Mouse (Mus musculus) frontal cortex, adult (tissue): ENCODE measurements around the gene Olfr986.
A peak's percentile ranks its signal among the peaks of the same experiment; 100 is the strongest.
"Not testable (repeated sequence)": the region's sequence is repeated elsewhere in the genome, so short reads cannot be mapped to it uniquely, and the experiment has no call there.

ENCODE experiments used
- ATAC-seq: cut with Nextera tagmentation; 2 replicates; pipeline ENCODE4 v1.9.2; 2017; ENCODE audit warnings: mild to moderate bottlenecking, moderate library complexity, mixed read lengths; ENCODE audit not compliant: low TSS enrichment

Gene Olfr986

DNA sequence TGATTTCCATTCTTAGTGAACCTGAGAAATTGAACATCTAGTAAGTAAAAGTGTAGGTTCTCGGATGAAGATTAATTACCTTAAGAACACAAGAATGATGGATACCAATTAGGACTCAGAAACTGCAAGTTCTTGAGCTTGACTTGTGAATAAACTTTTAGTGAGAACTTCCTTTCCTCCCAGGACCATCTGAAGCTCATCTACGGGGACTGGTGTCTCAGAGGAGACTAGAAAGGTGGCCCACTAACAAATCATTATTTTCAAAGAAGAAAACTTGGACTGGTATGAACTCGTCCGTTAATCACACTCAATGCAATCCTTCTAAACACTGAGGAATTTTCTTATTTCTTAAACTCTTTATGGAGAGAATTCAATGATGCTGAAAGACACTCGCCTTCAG, at the start of gene Olfr986:
Gene Olfr986, plus strand, starts transcription at position 301 of the 400 bp plus-strand sequence.
- ATAC-seq, result no peak

DNA sequence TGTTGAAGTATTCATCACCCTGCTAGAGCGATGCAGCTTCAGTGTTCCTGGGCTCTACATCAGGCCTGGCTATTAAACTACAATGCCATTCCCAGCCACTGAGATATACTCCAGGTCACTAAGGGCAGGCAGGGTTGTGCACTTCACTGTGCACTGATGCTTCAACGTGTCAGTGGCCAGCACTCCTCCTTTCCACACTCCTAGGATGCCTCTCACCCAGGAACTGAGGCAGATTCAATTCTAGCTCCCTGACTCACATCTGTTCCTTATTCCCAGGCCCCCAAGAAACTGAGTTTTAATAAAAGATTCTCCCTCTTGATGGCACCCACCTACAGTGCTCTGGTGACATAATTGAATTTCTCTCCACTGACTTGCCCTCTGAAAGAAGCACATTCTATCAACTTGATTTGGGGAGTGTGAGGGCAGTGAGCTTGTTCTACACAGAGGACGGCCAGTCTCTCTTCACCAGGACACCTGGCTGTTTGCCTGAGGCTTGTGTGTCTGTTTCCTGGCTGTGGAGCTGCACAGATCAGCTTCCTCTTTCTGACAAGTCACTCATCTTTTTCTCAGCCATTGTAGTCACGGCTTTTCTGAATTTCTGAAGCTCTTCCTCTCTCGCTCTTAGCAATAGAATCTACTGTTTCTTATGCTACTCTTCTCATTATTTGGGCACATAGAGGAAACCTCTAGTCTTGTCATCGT, 43.6 kb upstream of the Olfr986 start:
- no peak for ATAC-seq

DNA sequence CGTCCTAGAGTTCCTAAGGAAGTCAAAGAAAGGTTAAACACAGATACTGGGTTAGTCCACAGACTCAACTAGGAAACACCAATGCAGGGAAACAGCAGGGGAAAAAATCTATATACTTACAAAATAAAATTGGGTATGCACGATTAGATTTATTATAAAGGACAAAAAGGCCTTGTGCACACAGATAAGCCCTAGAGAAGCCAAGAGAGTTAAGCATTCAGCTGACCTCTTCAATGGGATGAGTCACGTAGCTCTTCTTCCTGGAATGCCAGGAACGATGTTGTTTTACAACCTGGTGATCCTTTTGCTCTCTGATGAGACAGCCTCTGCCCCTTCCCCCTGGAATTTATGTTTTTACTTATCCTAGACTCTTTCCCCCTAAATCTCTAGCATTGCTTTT, 41.2 kb upstream of the Olfr986 start:
- no peak for ATAC-seq

DNA sequence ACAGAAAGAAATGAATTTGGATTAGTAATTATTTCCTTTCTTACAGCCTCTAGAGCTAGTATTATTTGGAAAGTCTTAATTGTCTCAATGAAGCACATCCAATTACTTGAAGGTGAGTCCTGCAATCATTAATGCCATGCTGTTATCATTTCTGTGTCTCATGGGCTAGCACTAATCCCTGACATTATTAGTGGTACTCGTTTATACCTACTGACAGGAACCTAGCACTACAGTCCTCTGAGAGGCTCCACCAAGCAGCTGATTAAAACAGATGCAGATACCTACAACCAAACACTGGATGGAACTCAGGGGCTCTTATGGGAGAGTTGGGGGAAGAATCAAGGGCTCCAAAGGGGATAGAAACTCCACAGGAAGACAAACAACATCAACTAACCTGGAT, 39.2 kb upstream of the Olfr986 start:
- ATAC-seq, result no peak

DNA sequence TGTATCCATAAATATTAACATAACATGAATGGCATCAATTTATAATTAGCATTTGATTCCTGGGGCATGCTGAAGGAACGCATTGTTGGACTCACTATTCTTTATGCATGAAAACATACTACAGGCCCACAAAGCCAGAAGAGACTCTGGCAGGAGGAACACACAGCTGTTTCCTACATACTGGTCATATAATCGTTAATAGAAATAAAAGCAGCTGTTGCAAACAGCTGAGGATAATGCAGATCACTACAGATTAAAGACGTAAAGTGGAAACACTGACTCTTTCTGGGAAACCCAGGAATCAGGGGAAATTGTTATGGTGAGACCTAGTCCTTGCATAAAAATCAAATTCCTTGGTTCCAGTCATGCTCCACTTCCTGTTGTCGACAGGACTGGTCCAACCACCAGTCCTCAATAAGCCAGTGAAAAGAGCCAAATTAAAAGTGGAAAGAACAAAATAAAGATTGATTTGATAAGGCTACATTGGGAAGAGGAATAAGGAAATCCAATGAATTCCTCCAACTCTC, 25.5 kb upstream of the Olfr986 start:
- no peak for ATAC-seq

DNA sequence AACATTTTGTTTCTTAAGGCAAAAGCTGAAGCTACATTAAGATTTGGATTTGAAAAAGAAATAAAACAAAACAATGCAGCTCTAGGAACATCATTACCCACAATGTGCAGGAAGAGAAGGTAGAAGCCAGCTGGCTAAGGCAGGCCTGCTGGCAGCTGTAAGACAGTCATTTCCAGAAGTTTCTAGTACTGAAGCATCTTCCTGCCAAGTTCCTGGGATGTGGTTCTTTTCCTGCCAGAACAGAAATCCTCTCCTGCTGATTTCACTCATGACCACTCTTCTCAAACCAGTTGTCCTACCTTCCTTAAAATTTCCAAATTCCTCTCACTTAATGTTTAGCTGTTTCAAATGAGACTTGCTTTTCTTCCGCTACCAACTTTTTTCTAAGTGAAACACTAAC, 14.3 kb upstream of the Olfr986 start:
- ATAC-seq, result no peak

DNA sequence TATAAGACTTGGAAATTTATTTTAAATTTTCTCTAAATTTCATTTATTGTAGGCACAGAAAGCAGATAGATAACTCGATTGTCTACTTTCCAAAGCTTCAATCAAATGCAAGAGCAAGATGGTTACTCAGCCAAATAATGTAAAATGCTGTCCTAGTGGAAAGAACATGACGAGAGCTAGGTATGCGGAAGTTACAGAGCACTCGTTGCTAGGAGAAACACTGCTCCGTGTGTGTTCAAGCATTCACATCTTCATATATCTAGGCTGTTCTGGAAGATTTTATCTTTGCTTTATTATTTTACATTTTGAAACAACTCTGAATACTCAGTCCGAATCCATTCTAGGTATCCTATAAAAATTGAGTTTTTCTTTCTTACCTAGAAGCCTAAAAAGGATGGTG, 3.7 kb upstream of the Olfr986 start:
- ATAC-seq, result no peak

DNA sequence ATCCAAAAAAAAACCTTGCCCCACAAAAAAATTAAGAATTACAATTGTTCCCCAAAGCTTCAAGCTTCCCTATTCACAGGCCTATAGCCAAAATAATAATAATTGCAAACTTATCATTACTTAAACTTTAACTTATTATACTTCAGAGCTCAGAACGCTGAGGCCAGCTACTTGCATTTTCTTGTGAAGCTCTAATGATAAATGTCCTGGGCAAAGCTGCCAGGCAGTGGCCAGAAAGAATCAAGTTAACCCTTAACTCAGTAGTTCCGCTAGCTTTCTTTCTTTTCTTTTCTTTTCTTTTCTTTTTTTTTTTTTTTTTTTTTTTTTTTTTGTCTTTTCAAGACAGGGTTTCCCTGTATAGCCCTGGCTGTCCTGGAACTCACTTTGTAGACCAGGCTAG, 4.4 kb downstream of the Olfr986 start:
- not testable (repeated sequence) for ATAC-seq

DNA sequence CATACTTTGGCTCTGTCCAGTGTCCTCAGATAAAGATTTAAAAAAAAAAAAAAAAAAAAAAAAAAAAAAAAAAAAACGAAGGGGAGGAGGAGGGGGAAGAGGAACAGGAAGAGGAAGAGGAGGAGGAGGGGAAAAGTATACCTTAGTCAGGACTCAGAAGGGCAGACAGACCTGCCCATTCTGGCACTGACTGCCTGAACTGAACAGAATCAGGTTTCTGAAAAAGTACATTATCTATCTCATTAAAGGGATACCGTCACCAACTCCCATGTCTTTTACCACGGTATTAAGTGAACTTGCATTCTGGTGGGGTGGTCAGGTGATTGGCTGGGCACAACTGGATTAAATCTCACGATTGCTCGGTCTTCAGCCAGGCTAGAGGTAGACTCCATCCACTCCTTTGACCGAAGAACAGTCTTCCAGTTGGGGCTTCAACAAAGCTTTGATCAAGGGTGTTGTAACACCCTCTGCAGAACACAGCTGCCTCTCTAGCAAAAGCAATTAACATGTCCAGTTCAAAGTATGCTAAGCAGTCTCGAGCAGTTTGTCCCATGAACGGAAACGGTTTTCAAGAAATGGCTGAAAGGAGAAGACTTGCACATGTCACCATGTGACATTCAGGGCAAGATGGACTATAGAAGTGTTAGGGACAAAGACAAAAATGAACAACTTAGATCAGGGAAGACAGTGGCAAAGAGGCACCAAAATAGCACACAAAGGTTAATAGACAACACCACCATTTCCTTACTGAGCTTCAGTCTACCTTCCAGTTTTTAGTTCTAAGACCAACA, 10.6 kb downstream of the Olfr986 start:
- ATAC-seq, result no peak

DNA sequence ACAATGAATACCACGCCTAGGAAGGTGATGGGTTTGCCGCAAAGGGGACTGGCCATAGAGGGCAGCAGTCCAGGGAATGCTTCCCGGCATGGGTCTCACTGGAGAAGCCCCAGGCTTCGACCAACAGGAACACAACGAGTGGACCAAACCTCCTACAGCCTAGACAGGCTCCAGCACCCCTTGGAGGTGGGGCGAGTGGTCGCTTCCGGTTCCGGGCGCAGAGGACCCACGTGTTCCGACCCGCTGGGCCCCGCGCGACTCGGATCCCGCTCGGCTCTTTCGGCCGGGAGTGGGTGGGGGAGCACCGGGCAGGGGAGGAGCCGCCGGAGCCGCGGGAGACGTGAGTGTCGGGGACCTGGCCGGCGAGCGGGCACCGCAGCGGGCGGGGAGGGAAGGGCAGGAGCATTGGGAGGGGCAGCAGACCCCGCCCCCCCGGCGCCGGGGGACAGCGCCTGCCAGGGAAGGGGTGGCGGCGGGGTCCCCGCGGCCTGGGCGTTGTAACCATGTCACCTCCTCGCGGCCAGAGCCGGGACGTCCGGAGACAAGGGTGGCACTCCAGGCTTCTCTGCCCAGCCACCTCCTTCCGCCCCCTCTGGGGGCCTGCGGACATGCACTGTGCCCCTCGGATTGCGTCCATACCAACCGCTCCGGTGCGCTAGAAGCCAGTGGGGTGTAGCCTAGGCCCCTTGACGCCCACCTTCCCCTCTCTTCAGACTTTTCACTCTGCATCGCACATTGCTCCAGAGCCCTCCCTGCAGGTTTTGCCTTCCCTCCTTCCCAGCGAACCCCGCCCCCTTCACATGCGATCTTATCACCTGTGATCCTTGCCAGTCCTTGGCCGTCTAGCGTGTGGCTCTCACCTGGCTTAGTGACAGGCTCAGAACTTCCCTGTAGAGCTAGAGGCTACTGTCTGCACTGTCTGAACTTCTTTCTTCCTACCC, 11.6 kb downstream of the Olfr986 start, which contains the start of gene Zfp202:
Gene Zfp202, plus strand, starts transcription at position 219 of the 941 bp plus-strand sequence.
- ATAC-seq, result peak; percentile 98

DNA sequence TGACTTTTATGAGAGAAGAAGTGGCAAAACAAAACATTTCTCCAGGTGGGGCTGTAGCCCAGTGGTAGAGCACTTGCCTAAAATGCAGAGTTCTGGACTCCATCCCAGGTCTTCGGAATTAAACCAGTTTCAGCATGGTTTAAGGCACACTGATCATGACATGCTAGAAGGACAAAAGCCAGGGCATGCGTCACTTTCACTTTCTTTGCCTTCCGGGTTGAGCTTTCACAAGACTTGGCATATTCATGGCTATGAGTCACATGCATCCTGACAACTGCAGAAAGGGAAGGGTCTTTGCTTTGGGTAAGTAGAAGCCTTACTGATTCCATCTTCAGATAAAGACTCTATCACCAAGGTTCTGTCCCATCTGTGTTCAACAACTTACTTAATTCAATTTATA, 15.3 kb downstream of the Olfr986 start:
- ATAC-seq, result no peak

DNA sequence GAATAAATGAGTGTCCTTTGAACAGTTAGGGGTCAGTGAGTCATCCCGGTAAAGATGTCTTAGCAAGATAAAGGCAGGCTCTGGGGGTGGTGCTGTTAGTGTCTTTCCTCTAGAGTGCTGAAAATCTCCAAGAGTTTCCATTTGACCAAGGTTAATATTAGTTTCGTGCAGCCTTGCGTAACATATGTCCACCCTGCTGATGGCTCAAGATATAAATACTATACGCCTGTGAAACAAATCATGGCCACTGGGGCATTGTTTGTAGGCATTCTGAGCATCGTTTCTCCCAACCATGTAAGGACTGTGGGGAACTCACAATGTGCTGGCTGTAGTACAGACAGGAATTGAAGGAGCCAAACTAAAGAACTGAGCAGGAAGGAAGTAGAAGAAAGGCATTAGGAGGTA, 25.8 kb downstream of the Olfr986 start:
- no peak for ATAC-seq

DNA sequence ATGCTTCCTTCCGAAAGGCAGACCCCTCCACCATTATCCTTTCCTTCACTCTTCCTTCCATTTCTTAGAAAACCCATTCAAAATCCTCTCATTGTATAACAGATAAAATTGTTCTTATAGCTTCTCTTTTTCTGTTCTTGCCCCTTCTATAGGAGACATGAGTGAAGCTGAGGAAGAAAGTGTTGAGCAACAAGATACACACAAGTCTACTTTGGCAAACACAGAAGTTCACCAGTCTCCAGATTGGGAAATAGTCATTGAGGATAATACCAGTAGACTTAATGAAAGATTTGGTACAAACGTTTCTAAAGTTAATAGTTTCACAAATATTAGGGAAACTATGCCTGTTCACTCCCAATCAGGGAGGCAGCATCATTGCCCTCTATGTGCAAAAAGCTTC, 30.0 kb downstream of the Olfr986 start:
- no peak for ATAC-seq

DNA sequence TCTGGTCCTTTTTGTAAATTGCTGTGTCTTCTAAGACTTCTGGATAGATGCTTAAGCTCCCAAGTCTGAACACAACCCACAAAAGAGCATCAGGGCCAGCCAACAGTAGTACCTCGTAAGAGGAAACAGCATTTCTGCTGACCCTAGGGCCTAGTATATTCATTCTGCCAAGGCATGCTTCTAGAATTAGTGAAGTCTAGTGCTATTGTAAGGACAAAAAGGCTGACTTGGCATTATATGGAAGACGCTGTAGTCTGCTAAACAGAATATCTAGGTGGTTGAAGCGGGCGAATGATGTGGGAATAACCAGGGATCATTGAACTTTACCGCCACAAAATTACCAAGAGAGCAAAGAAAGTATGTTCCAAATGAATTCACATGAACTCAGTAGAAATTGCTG, 33.3 kb downstream of the Olfr986 start:
- no peak for ATAC-seq

DNA sequence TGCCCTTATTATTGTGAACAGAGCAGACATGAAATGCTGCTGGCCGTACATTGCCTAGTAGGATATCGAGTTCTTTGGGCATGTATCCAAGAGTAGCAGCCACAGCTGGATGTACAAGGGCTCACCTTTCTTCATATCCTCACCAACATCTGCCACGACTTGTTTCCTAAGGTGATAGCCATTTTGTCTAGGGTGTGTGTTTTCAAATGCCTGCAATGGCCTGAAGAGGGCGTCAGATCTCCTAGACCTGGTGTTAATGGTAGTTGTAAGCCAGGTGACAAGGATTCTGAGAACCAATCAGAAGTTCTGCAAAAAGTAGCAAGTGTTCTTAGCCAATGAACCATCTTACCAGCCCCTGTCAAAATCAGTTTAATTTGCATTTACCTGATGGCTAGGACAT, 35.9 kb downstream of the Olfr986 start:
- ATAC-seq, result no peak

DNA sequence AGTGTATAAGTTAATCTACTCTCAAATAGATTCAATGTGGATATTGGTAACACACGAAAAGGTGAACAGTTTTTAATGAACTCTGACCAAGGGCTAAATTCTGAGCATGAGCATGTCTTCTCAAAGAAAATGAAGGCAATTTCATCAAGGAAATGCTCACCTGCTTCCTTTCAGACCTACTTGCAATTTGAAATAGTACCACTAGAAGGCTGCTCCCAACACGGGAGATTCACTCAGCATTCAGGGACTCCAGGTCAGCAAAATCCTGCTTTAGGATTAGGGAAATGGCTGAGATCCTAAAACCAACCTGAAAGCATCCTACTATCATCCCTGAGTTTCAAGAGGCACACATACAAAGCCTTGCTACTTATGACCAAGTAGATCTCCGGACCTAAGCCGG, 43.6 kb downstream of the Olfr986 start:
- no peak for ATAC-seq

DNA sequence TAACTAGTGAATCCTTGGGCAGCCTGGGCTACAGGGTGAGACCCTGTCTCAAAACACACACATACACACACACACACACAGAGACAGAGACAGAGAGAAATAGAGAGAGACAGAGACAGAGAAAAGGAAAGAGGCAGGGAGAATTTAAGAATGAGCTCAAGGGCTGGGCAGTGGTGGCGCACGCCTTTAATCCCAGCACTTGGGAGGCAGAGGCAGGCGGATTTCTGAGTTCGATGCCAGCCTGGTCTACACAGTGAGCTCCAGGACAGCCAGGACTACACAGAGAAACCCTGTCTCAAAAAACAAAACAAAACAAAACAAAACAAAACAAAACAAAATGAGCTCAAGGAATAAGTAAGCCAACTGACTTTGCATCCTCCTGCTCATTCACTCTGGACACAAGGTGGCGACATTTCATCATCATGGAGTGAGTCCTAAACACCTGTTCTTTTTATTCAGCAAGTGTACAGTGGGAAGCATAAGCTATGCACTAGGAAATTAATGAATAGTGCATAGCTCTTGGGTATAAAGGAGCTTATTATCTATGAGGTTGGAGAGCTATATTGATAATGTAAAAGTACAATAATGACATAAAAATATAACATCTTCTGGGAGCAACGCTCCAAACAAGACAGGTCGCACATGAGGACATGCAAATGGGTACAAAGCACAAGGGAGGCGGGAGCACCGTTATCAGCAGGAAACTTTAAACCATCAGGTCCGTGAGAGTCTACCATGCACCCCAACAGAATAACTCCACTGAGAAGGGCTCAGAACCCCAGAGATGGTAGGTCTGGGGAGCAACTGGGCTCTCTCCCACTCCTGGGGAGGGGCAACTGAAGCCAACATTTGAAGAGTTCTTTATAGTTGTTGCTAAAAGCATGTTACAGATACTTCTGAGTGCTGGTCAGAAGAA, 47.4 kb downstream of the Olfr986 start:
- peak; percentile 86 for ATAC-seq

DNA sequence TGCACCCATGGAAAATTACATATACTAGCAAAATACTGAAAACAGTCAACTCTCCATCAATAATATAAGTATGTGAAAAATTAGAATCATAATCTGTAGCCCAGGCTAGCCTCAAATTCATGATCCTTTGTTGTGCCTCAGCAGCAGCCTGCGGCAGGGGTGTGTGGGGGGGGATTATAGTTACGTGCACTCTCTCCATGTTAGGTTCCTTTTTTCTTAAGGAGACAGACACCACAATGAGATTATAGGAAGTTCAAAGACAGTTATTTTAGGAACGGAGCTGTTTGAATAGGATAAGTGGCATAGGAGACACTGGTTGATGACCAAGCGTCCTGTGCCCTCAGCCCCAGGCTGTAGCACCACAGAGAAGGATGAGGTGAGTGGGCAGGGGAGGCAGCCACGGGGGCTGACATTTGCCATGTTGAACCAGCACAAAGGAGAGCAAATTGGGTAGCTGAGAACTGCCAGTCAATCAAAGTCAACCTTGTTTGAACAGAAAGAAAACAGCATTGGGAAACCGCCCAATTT, 48.1 kb downstream of the Olfr986 start:
- ATAC-seq, result no peak

DNA sequence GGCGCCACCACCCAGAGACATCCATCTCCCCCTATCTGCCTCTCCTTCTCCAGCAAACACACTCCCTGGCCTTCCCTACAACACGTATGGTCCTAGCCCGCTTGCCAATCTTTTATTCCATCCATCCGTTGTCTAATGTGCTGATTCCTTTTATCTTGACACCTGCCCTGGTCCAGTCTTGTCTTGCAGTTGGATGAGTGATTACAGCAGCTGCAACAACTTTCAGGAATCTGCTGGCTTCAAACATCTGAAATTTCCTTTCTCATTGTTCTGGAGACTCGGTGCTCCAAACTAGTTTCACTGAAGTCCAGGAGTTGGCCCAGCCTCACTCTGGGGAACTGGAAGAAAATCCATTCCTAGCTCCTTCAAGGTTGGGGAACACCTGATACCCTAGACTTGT, 48.8 kb downstream of the Olfr986 start:
- ATAC-seq, result no peak

DNA sequence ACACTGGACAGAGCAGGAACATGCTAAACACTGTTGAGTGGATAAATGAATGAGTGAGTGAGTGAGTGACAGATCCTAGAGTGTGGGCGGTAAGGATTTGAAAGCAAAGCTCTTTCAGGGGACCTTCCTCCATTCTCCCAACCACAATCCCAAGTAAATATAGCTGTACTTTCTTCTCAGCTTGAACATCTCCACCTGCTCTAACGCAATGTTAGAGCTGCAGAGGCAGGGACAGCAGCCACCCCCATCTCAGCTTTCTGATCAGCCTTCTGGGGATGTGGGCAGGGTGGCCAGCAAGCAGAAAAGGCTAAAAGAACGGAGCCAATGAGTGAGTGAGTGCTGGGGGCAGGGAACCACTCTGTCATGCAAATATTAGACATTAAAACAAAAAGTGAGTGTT, 50.3 kb downstream of the Olfr986 start:
- peak; percentile 86 for ATAC-seq
